ENCODE assay signal across 16 mouse cellular contexts in the genomic region with DNA sequence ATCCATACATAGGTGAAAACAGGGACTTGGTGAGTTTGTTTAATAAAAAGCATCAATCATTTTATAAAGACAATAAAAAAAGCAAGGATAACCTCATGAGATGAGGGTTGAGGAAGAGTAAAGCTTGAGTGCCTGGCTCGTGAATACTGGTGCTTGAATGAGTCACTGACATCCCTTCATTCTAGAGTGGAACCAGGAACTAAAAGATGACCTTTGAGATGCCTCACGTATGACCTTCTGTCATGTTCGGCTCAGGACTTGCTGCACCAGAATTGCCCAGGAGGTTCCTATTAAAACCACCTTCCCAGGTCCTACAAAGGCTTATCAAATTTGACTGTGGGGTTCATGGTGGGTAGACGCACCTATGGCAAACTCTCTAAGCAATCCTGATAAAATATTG.
"Had no signal": no experiment of that assay in that cellular context is flagged by ENCODE, and none has a peak within 500 bp of the region (broad histone marks: within the 10 kb centered on the region; RNA-seq: fewer than 3 reads in every experiment).

No protein-coding gene starts in this region.

- H3K27me3 ChIP-seq: neural tube, embryonic 12.5 days; neural tube, embryonic 13.5 days; stomach, embryonic 15.5 days had no signal

- H3K27ac ChIP-seq: neural tube, embryonic 12.5 days; neural tube, embryonic 13.5 days; stomach, embryonic 15.5 days; stomach, postnatal 0 days had no signal

- H3K4me3 ChIP-seq: neural tube, embryonic 12.5 days; neural tube, embryonic 13.5 days; stomach, embryonic 15.5 days had no signal

- H3K36me3 ChIP-seq: neural tube, embryonic 12.5 days; neural tube, embryonic 13.5 days; stomach, embryonic 15.5 days had no signal

- H3K4me2 ChIP-seq: neural tube, embryonic 12.5 days; neural tube, embryonic 13.5 days; stomach, embryonic 15.5 days had no signal

- H3K9me3 ChIP-seq: neural tube, embryonic 12.5 days; neural tube, embryonic 13.5 days; stomach, embryonic 15.5 days had no signal

- DNase-seq: retina, postnatal 1 day; right cerebral cortex, adult 18-20 months; right cerebral cortex, postnatal 14 days; right cerebral cortex, postnatal 25 days; right cerebral cortex, postnatal 4 days; spleen, adult 18-20 months; thymus, adult 18-20 months; thymus, adult 2 months; thymus, postnatal 14 days; thymus, postnatal 25 days; thymus, postnatal 36 days; thymus, postnatal 4 days had no signal

- H3K4me1 ChIP-seq: neural tube, embryonic 12.5 days; neural tube, embryonic 13.5 days; stomach, embryonic 15.5 days had no signal

- H3K9ac ChIP-seq: neural tube, embryonic 12.5 days; neural tube, embryonic 13.5 days; stomach, embryonic 15.5 days had no signal
